Mouse (Mus musculus) forebrain, embryonic 14.5 days (tissue): ENCODE data around the gene Cep295nl. TPM values are rescaled to one million over a fixed set of nuclear protein-coding genes. Genes with fewer than 3 reads are reported as not detected.

ENCODE experiments used
- ATAC-seq: fragments of 200-750 bp; cut with Nextera tagmentation; 2 replicates; pipeline ENCODE4 v1.8.0; 2017; ENCODE audit warnings: mild to moderate bottlenecking, moderate library complexity
- DNase-seq: peaks from one replicate; pipeline ENCODE4 v3.0.0-alpha.2; 2015; ENCODE audit warnings: low spot score
- H3K27ac ChIP-seq: fragments of 300-500 bp; sonication (generic); 2 replicates; pipeline ENCODE4 v1.5.1; 2014; ENCODE audit warnings: low read depth, mild to moderate bottlenecking, control low read depth, low read length, moderate library complexity
- H3K27me3 ChIP-seq: fragments of 300-500 bp; sonication (generic); replicated peaks from 2 replicates; pipeline ENCODE4 v1.6.1; 2014; ENCODE audit warnings: low read length, control low read depth, mixed read lengths; ENCODE audit not compliant: control insufficient read depth, insufficient read depth
- H3K36me3 ChIP-seq: fragments of 300-500 bp; sonication (generic); 2 replicates; pipeline ENCODE4 v1.6.1; 2014; ENCODE audit warnings: low read length, control low read depth; ENCODE audit not compliant: control insufficient read depth, insufficient read depth
- H3K4me1 ChIP-seq: fragments of 300-500 bp; sonication (generic); 2 replicates; pipeline ENCODE4 v1.6.1; 2014; ENCODE audit warnings: antibody characterized with exemption, low read length, control low read depth; ENCODE audit not compliant: control insufficient read depth, insufficient read depth
- H3K4me2 ChIP-seq: fragments of 300-500 bp; sonication (generic); 2 replicates; pipeline ENCODE4 v1.6.1; 2014; ENCODE audit warnings: mild to moderate bottlenecking, control low read depth, low read length
- H3K4me3 ChIP-seq: fragments of 300-500 bp; sonication (generic); 2 replicates; pipeline ENCODE4 v1.5.1; 2014; ENCODE audit warnings: low read depth, low read length, control low read depth
- H3K9ac ChIP-seq: fragments of 300-500 bp; sonication (generic); 2 replicates; pipeline ENCODE4 v1.6.1; 2014; ENCODE audit warnings: mild to moderate bottlenecking, low read length, control low read depth, moderate library complexity
- H3K9me3 ChIP-seq: fragments of 300-500 bp; sonication (generic); replicated peaks from 2 replicates; pipeline ENCODE4 v1.6.1; 2016; ENCODE audit warnings: low read length, control low read depth, mixed read lengths; ENCODE audit not compliant: control insufficient read depth
- whole genome bisulfite sequencing: fragments of 180-500 bp; shearing (Covaris S2); extraction: QIAGEN DNeasy Blood & Tissue Kit; methylation state at CpG from one replicate; pipeline ENCODE4 v1.1.7; 2014; 5-methylcytosine and 5-hydroxymethylcytosine counted together
- polyA plus RNA-seq: library from polyadenylated mRNA; unstranded; fragments of >200 nt; fragmentation: Nextera tagmentation; extraction: Ambion mirVana; gene quantifications from 2 replicates; pipeline ENCODE4 v1.2.1, GENCODE M21; 2014

The Cep295nl gene
- polyA plus RNA-seq, 1 experiment from 2014 or later: 0.11 TPM

- no peak overlapping the region for H3K4me3 ChIP-seq
Measured at GRCm38 (mm10) chr11:118330777-118331176, 11.5 kb downstream of the Cep295nl start.

DNA sequence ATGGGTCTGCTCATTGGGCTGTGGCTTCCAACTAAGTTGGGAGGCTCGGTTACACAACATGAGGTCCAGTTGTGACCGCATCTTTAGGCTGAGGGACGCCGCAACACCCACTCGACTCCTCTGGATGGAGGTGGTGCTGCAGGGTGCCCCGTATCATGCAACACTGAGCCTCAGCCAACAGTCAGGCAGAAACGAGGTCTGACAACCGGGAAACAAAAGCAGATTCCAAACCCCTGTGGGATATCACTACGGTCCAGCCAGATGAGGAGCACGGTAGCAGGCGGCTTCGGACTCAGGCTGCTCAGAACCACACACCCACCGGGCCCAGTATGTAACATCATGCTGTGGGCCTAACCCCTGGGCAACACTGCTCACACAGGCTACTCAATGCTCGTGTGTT is 11.9 kb downstream of the Cep295nl start:
- no peaks in the 10 kb centered on the region for H3K9me3 ChIP-seq
- H3K9ac ChIP-seq: no peak overlapping the region
- H3K4me1 ChIP-seq: peaks cover 10% of the 10 kb centered on the region; the same call in 1 of the 2 replicates
- H3K4me2 ChIP-seq: no peak overlapping the region
- no peak for ATAC-seq
- no peak overlapping the region for H3K27ac ChIP-seq
- no peak overlapping the region for H3K4me3 ChIP-seq
- no peak for DNase-seq
- H3K36me3 ChIP-seq: peaks cover 13% of the 10 kb centered on the region; the same call in 1 of the 2 replicates
- no peaks in the 10 kb centered on the region for H3K27me3 ChIP-seq
- WGBS: 96% methylated on average over 14 of the region's 14 CpGs

More at GRCm38 (mm10) chr11:118330777-118331176, 11.5 kb downstream of the Cep295nl start:
- WGBS: 95% methylated on average over 16 of the region's 16 CpGs
- Histone ChIP-seq H3K27me3 (no peaks in the 10 kb centered on the region), H3K4me2 (no peak overlapping the region), H3K4me1 (peaks cover 10% of the 10 kb centered on the region; the same call in 1 of the 2 replicates), H3K36me3 (peaks cover 13% of the 10 kb centered on the region; the same call in 1 of the 2 replicates), H3K27ac (no peak overlapping the region), H3K9ac (no peak overlapping the region), H3K9me3 (no peaks in the 10 kb centered on the region)
- no peak for ATAC-seq
- DNase-seq: no peak

- H3K4me3 ChIP-seq: no peak overlapping the region
- H3K9me3 ChIP-seq: no peaks in the 10 kb centered on the region
- ATAC-seq: no peak
- H3K4me2 ChIP-seq: no peak overlapping the region
- peaks cover 13% of the 10 kb centered on the region; the same call in 1 of the 2 replicates for H3K36me3 ChIP-seq
- H3K27ac ChIP-seq: no peak overlapping the region
- H3K9ac ChIP-seq: no peak overlapping the region
- 93% methylated on average over 5 of the region's 5 CpGs for WGBS
- no peak for DNase-seq
- peaks cover 10% of the 10 kb centered on the region; the same call in 1 of the 2 replicates for H3K4me1 ChIP-seq
- no peaks in the 10 kb centered on the region for H3K27me3 ChIP-seq
Measured at GRCm38 (mm10) chr11:118328947-118329346, 13.4 kb downstream of the Cep295nl start.

DNA sequence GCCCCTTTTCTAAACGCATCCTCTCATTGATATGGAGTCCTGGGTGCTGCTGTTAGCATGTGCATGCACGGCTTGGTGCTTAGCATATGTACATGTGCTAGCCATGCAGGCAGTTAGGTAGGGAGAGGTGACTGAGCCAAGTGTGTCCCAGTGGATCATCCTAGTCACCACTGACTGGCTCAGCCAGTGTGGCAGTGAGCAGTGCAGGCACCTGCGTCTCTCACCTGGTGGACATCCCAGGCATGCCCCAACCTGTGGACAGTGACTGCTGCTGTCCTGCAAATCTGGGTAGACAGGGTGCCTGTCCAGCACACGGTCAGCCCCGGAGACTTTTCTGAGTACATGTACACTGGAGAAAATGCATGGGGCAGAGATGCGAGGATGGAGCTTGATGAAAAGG is 13.8 kb downstream of the Cep295nl start:
- H3K4me2 ChIP-seq: no peak overlapping the region
- H3K36me3 ChIP-seq: peaks cover 11% of the 10 kb centered on the region; the same call in 1 of the 2 replicates
- 94% methylated on average over 6 of the region's 6 CpGs for WGBS
- ATAC-seq: no peak
- no peaks in the 10 kb centered on the region for H3K9me3 ChIP-seq
- H3K9ac ChIP-seq: no peak overlapping the region
- H3K27ac ChIP-seq: no peak overlapping the region; the same call in 1 of the 2 replicates
- peaks cover 10% of the 10 kb centered on the region; the same call in 1 of the 2 replicates for H3K4me1 ChIP-seq
- no peak overlapping the region for H3K4me3 ChIP-seq
- H3K27me3 ChIP-seq: no peaks in the 10 kb centered on the region
- no peak for DNase-seq

DNA sequence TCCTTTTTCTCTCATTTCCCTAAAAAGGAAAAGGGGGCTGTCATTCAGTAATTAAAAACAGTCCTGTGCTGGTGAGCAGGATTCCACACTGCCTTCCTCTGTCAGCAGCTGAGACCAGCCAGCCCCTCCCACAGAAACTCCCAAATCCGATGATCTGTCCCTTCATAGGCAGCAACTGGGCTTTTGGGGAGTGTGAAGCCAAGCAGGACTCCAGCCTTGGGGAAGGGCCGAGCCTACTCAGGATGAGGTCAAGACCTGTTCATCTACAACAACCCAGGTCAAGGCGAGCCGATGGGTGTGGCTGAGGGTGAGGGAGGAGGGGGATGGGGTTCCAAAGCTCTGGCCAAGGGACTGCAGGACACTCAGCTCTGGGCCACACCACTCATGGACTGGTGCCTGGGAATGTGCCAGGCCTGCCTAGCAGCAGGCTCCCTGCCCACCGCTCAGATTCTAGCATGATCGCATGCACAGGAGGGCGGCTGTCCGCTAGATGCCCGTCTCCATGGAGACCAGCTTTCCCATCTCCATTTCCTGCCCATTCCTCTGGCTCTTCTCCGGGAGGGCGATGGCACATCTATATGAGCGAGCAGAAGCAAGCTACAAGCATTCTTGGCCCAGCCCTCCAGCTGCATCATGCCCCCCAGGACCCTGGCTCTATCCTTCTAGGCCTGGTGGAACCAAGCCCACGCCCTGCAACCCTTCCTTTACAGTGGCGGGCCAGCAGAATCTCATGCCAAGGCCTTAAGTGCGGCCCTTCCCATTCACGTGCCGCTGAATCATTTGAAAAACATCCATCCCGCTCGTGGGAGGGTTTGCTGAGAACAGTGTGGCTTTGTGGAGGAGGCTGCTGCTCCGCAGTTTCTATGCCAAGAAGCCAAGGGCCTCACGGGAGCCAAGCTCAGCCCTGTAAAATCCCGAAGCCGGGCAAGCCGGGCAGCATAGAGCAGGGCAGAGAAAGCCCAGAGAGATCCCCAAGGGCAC is 15.0 kb downstream of the Cep295nl start:
- Histone ChIP-seq H3K9me3 (no peaks in the 10 kb centered on the region), H3K27ac (peak overlapping the region; percentile 80), H3K36me3 (peaks cover 2% of the 10 kb centered on the region; the same call in 1 of the 2 replicates), H3K4me2 (0 out of 2 replicates have a peak overlapping the region, but pooled peaks have one; percentile 13), H3K4me3 (no peak overlapping the region), H3K27me3 (no peaks in the 10 kb centered on the region), H3K9ac (no peak overlapping the region), H3K4me1 (peaks cover 10% of the 10 kb centered on the region; the same call in 1 of the 2 replicates)
- WGBS: 58% methylated on average over 24 of the region's 24 CpGs
- DNase-seq (peak; percentile 86), ATAC-seq (peak; percentile 84)

DNA sequence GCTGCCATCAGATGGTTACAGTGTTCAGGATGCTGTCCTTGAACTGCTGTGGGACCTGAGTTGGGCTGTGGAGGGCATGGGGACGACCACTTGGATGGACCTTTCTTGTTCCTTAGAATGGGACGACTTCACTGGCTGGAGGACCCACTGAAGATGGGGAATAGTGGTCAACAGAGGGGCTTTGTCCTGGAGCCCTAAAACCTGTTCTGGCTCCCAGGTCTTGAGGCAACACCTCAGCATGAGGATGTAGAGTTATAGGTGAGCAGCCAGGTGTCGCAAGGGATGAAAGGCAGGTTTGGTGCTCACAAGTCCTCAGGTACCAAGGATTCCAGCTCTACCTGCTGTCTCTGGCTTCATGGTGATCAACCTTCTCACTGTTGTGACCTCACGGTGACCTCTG is 15.8 kb downstream of the Cep295nl start:
- no peaks in the 10 kb centered on the region for H3K27me3 ChIP-seq
- H3K4me1 ChIP-seq: peaks cover 10% of the 10 kb centered on the region; the same call in 1 of the 2 replicates
- H3K9ac ChIP-seq: no peak overlapping the region
- 95% methylated on average over 4 of the region's 4 CpGs for WGBS
- peak overlapping the region; percentile 80; the same call in 1 of the 2 replicates for H3K27ac ChIP-seq
- ATAC-seq (no peak), DNase-seq (no peak)
- H3K4me2 ChIP-seq: no peak overlapping the region
- no peaks in the 10 kb centered on the region for H3K9me3 ChIP-seq
- H3K4me3 ChIP-seq: no peak overlapping the region
- no peaks in the 10 kb centered on the region for H3K36me3 ChIP-seq

DNA sequence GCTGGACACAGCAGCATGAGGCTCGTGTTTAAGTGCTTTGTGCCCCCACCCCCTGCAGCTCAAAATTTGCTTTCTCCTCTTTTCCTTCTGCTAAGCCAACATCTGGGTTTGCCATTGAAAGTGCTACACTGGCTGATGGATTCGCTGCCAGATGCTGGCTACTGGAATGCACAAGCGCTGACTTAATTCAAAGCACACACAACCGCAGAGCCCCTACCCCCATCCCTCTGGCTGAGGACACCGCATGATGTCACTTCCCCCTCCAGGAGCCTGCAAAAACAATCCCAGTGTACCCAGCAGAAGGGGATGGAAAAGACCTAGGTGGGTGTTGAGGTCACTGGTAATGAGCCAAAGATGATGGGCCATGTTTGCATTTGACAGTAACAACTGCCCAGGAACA is 17.8 kb downstream of the Cep295nl start:
- H3K27me3 ChIP-seq: no peaks in the 10 kb centered on the region
- no peak overlapping the region for H3K27ac ChIP-seq
- no peaks in the 10 kb centered on the region for H3K9me3 ChIP-seq
- peaks cover 10% of the 10 kb centered on the region; the same call in 1 of the 2 replicates for H3K4me1 ChIP-seq
- no peak overlapping the region for H3K4me3 ChIP-seq
- 76% methylated on average over 5 of the region's 5 CpGs for WGBS
- DNase-seq (no peak), ATAC-seq (no peak)
- peaks cover 5% of the 10 kb centered on the region for H3K36me3 ChIP-seq
- no peak overlapping the region for H3K9ac ChIP-seq
- no peak overlapping the region for H3K4me2 ChIP-seq

DNA sequence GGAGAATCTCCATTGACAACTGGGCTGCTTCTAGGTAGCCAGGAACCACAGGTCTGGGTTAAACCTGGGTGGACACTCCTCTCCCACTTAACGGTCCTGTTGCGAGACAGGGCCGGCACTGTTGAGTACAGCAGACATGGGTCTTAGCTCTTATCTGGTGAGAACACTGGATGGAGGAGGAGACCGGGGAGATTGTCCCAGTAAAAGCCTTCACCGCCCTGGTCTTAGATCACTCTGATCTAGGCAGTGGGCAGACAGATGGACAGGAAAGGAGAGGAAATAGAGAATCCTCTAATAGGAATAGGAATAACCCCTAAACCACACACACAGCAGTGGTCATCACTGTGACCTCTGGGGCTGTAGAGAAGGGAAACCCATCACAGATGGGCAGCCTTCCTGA is 18.3 kb downstream of the Cep295nl start:
- Histone ChIP-seq H3K27ac (no peak overlapping the region), H3K36me3 (peaks cover 11% of the 10 kb centered on the region), H3K9me3 (no peaks in the 10 kb centered on the region), H3K4me1 (peaks cover 10% of the 10 kb centered on the region; the same call in 1 of the 2 replicates), H3K4me3 (no peak overlapping the region), H3K27me3 (no peaks in the 10 kb centered on the region), H3K9ac (no peak overlapping the region), H3K4me2 (no peak overlapping the region)
- ATAC-seq (no peak), DNase-seq (no peak)
- WGBS: 93% methylated on average over 5 of the region's 5 CpGs
